Mouse (Mus musculus) pancreas, adult 10 weeks (tissue): ENCODE results near the gene Gm7861. TPM values are rescaled to one million over a fixed set of nuclear protein-coding genes. Genes with fewer than 3 reads are reported as not detected.

Experiments used
- polyA plus RNA-seq: library from polyadenylated mRNA; stranded (reverse); fragments of 350-450 nt; fragmentation: Illumina TruSeq; extraction: RNeasy Lipid Tissue Mini Kit (QIAGEN cat#74804); gene quantifications from one replicate; pipeline ENCODE4 v1.2.3, GENCODE M21; 2015; ENCODE audit warnings: low read depth, low replicate concordance; ENCODE audit not compliant: insufficient read depth

Gene Gm7861
- polyA plus RNA-seq: not detected

DNA sequence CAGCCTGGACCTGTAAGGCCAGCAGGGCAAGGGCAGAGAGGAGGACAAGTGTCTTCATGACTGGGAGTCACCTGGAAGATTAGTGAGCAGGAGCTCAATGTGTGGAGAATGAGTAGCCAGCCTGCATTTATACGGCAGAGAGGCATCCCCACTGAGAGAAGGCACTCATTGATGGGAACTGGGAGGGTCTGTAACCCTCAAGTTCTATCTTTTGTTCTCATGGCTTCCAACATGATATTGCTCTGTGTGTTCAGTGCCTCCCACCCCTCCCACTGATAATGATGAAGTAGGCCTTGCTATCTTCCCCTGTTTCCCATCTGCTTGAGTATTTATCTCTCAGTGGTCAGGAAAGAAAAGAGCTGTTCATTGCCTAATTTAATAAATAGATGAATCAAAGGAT, at the start of gene Gm7861:
Gm7861 (minus strand) TSS at position 101 of the 400 bp plus-strand sequence.

DNA sequence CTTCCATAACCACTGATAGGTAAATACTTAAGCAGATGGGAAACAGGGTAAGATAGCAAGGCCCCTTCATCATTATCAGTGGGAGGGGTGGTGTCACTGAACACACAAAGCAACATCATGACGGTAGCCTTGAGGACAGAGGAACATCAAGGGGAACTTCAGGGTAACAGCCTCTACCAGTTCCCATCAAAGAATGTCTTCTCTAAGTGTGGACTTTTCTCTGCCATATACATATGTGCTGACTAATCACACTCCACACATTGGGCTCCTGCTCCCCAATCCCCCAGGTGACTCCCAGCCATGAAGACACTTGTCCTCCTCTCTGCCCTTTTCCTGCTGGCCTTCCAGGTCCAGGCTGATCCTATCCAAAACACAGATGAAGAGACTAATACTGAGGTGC, 23.6 kb upstream of the Gm7861 start, which contains the start of gene Defa26:
Defa26 (plus strand) TSS at position 301 of the 400 bp plus-strand sequence.

DNA sequence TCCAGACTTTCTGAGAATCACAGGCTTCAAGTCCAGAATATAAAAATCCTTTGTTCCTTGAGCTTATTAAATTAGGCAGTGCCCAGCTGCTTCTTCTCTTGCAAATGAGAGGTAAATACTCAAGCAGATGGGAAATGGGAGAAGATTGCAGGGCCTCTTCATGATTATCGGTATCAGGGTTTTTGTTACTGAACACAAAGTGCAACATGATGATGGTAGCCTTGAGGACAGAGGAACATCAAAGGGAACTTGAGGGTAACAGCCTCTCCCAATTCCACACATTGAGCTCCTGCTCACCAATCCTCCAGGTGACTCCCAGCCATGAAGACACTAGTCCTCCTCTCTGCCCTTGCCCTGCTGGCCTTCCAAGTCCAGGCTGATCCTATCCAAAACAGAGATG, 11.6 kb downstream of the Gm7861 start, which contains the start of gene Defa28:
Defa28 (plus strand) TSS at position 301 of the 400 bp plus-strand sequence.

DNA sequence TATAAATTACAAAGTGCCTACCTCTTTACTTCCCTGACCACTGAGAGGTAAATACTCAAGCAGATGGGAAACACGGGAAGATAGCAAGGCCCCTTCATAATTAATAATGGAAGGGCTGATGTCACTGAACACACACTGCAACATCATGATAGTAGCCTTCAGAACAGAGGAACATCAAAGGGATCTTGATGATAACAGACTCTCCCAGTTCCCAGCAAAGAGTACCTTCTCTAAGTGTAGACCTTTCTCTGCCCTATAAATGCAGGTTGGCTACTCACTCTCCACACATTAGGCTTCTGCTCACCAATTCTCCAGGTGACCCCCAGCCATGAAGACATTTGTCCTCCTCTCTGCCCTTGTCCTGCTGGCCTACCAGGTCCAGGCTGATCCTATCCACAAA, 29.2 kb downstream of the Gm7861 start, which contains the start of gene Defa37:
Defa37 (plus strand) TSS at position 301 of the 400 bp plus-strand sequence.

Other genes with a start within 250 kb of the Gm7861 start
- gene Defa2, start 216.0 kb downstream of the Gm7861 start, polyA plus RNA-seq: not detected
- gene Defa33, start 202.7 kb downstream of the Gm7861 start, polyA plus RNA-seq: not detected
- gene Defa36, start 167.1 kb downstream of the Gm7861 start, polyA plus RNA-seq: not detected
- not detected for gene Gm7849, start 137.9 kb downstream of the Gm7861 start, polyA plus RNA-seq
- not detected for gene Defa20, start 85.2 kb downstream of the Gm7861 start, polyA plus RNA-seq
- gene Defa32, start 65.5 kb downstream of the Gm7861 start, polyA plus RNA-seq: not detected
- gene Defa37, start 29.1 kb downstream of the Gm7861 start, polyA plus RNA-seq: not detected
- not detected for gene Defa28, start 11.5 kb downstream of the Gm7861 start, polyA plus RNA-seq
- gene Defa26, start 23.7 kb upstream of the Gm7861 start, polyA plus RNA-seq: not detected
- gene Defa17, start 61.3 kb upstream of the Gm7861 start, polyA plus RNA-seq: not detected
- not detected for gene Defa34, start 71.3 kb upstream of the Gm7861 start, polyA plus RNA-seq
- gene AY761184, start 109.1 kb upstream of the Gm7861 start, polyA plus RNA-seq: not detected
- gene Defa24, start 140.0 kb upstream of the Gm7861 start, polyA plus RNA-seq: not detected
- not detected for gene Defb50, start 229.0 kb upstream of the Gm7861 start, polyA plus RNA-seq
- not detected for gene Defb2, start 245.4 kb upstream of the Gm7861 start, polyA plus RNA-seq